Mouse (Mus musculus): ENCODE measurements at regions not wholly inside any gene's neighbourhood (a gene's known extent, or its start where the extent isn't known, plus 50 kb on each side); places are given as distances from the start of the nearest gene placed in this dataset.

DNA sequence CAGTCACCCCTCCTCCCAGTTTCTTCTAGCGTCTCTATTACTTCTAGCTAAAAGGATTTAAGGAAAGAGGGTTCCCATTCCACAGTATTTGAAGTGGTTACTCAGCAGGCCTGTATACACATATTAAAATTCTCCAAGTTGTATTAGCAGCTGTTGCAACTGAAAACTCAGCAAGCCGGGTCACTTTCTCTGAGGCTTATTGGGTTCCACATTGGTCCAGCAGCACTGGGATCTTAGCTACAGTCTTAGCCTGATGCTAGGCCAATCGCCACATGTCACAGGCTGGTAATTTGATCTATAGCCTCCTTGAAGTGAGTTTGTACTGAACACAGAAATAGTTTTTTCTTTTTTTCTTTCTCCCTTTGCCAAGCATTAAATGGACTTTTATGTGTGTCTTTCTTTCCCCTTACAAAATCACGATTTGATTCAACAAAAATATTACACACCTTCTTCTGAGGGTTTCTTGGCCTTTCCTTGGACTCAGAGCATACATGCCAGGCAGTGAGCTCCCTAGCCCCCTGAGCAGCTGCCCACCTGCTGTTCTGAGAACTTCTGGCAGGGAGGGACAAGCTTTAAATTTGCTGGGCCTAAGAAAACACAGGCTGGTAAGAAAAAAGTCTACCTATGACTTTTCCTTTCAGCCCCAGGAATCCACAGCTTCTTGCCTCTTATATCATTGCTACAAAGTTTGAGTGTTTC, 297.3 kb downstream of the Kcnrg start:
- DNase-seq = no peak

DNA sequence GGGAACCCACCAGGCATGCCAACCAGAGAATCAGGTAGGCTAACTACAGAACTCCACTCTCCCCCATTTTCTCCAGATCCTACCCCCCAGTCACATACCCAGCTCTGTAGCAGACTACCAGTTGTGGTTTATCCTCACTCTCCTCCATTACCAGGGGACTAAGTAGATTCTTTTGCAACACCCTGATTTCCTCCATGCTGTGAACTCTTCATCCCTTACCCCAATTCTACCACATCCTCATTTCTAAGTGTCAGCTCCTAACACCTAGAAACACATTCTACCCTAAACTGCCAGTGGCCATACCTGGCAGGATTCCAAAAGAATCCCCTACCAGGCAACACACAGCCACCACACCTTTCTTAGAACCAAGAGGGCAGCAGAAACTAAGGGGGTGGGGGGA, 310.9 kb downstream of the Kcnrg start:
- no peak for DNase-seq

DNA sequence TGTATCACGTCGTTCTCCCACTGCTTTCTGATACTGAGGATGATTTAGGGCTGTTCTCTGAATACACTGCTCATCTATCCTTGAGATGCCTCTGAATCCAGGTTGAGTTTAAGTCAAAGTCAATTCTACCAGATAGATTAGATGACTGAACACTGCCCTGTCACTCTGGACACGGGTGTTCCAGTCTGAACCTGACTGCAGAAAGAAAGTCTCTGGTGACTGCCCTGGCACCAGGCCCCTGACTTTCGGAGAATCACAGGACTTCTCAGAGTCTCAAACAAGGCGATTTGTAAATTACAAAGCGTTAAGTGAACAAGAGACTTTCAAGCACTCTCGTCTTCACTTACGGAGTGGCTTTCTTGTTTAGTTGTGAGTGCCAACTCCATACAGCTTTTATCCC, 324.6 kb downstream of the Kcnrg start:
- DNase-seq = no peak

DNA sequence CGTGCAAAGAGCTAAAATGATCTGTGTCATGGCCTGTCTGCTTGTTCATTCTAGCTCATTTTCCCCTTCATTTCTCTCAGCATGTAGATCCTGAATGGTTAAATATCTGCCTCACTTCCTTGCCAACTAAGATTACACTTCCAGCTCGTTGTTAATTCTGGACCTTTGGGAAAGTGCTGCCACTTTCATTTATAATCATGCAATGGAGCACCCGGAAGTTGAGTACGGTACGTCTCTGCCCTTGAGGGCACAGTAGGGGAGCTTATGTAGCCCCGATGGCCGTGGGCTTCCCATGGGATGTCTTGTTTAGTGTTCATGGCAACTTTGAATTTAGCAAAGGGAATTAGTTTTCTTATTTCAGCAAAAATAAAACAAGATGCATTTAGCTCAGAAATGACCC, 334.4 kb downstream of the Kcnrg start:
- no peak for DNase-seq

DNA sequence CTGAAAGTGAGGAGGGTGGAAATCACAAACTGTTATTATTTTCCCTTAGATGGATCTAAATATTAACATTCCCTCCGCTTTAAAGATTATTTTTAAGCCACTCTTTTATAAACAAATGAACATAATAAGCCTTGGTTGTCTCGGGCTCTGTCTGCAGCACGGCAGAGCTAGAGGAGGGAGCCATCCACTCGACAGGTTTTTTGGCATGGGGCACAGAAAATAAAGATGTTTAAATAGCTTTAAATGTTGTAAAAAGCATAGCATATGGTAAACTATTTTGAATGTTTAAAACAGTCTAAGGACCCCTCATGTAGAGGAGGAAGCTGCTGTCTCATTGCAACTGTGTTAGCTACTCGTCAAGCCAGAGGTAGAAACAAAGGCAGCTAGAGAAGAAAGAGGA, 338.4 kb downstream of the Kcnrg start:
- DNase-seq = no peak

- DNase-seq = no peak
These were observed 342.2 kb downstream of the Kcnrg start for GRCm38 (mm10) chr14:61949446-61949845.

- DNase-seq = no peak
These were observed 342.4 kb upstream of the Rnaseh2b start for GRCm38 (mm10) chr14:61950004-61950403.

DNA sequence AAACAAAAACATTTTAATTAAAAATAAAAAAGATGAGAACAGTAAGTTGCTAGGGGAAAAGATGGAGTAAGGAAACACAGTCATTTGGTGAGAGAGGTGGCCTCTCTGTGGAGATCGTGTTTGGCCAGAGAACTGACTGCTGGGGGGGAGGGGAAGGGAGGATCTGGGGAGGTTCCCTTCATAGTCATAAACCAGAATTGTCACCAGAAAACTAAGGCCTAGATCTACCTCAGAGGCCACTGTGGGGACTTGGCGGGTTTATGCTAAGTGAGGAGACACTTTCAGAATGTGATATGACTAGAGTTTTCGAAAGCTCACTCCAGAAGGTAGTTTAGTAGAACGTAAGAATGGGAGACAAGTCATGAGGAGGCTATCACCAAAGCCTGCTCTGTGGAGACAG, 339.4 kb upstream of the Rnaseh2b start:
- no peak for DNase-seq

DNA sequence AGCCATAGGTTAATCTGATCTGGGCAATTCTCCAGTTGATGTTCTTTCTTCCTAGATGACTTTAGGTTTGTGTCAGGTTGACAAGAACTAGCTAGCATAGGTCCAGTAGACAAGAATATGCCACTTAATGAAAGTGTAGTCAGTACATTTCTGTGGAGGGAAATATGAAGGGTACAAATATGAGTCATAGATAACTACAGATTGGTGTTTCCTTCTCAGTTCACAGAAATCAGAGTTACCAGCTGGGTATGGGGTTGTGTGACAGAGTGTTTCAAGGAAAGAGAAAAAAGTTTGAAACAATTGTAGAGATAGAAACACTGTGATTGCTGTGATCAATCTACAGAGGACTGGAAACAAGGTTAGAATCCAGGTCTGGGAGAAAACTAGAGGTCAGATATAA, 337.0 kb upstream of the Rnaseh2b start:
- DNase-seq = no peak

DNA sequence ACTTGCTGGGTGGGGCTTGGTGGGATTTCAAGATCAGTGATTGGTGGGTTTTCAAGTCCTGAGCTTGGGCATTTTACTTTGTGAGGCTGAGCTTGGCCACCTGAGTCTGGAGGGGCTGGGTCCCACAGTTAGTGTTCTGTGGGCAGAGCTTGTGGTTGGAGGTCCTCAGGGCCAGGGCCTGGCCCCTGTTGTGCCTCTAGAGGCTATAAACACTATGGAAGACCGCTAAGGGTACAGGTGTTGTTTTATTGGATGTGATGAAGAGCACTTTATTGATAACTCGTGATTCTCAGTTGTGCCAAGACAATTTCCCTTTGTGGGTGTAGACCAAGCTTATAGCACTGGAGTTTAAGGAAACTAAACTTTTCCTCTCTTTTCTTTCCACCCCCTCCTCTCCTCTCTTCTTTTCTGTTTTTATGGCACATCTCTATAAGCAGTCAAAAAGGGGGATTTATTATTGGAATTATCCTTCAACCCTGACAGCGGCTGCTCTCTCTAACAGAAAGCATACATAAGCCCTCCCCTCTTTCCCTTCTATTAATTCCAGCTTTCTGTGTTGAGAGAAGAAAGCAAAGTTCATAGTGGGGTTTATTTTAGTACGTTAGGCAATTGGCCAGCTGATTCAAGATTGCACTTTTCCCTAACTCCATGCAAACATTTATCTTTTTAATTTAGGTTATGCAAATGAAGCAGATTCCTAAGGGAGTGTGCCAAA, 332.0 kb upstream of the Rnaseh2b start:
- DNase-seq = no peak

DNA sequence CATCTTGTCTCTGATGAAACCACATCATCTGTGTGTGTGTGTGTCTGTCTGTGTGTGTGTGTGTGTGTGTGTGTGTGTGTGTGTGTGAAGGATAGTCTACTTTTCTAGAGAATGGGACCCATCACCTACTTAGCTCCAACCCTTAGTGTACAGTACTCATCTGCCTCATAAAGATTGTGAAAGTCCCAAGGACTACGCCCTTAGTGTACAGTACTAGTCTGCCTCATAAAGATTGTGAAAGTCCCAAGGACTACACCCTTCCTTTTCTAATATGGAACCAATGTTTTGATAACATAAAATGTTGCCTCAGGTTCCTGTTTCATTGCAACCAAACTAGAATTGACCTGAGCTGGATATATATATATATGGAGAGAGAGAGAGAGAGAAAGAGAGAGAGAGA, 323.9 kb upstream of the Rnaseh2b start:
- DNase-seq = no peak

DNA sequence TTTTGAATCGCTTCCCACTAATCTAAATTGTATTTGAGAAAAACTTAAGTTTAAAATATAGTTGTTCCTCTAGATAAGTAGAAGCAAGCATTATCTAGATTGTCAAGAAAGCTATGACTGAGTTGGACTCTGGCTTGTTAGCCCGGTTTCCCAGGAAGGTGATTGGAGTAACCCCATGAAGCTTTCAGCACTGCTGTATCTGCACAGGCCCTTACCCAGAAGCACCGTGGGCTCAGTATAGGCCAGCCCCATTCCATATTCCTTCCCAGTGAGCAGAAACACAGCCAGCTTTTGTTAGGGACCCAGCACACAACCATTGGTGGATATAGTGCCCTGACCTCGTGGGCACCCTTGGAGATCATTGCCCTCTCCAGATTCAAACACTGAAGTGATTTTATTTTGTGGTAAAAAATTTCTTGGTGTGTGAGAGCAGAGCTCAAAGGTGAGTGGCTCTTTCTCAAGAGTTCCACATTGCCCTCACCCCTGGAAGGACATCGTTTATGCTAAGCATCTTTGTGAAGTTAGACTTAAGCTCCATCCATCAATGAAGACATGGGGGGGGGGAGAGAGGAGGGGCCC, 323.3 kb upstream of the Rnaseh2b start:
- DNase-seq = no peak

GRCm38 (mm10) chr14:61970591-61970990, 321.8 kb upstream of the Rnaseh2b start:
- no peak for DNase-seq

DNA sequence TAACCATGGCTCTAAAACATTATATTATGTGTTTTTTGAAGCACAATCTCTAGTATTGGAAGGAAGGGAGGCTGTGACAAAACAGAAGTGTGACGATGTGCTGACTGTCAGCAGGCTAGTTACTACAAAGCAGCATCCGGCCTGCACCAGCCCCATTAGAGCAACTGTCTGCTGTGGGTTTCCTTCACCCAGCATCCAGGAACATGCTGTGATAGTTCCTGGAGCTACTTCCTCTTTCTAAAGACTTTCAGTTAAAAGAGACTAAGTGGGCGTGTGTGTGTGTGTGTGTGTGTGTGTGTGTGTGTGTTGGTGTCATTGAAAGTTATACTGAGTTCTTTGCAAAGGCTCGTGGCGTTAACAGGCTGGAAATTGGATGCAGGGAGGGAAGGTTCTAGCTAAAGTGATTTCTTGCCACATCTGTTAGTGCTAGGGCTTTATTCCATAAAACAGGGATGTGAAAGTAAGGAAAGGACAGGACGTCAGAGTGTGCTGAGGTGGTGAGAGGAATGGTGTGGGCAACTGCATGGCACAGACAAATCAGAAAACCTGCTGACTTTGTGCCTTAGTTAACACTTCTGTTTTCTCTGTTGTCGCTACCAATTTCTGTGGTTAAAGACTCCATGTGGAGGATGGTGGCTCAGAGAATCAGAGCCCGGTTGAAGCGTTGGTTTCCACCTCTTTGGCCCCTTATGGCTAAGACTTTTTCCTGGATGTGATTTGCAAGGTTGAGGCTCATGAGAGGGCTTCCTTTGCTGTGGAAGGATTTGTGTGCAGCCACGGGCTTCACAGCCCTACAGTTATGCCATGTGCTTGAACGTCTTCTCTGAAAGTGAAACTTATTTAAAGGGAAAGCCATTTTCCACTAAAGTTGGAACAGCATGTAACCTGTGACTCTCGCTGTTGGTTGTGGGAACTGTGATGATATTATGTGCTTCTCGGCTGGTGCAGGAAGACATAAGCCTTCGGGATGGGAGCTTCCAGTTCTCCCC, 321.0 kb upstream of the Rnaseh2b start:
- peak; percentile 5 for DNase-seq

DNA sequence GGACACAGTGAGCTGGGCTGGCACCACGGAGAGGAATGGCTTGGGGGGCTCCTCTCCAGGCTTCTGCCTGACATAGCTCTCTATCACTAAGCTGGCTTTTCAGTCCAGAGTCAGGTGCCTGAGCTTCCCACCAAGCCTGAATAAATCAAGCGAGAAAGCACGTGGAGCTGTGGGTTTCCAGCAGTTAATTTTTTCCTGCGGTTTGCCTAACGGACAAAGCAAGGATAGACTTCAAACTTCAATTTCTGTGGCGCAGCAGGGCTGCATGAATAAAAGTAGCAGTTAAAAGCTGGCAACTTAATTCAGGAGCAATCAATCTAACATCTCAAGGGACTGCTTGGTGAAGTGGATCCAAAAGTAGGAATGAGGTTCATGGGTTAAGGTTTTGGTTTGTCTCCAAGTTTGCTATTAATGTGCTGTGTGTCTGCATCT, 317.1 kb upstream of the Rnaseh2b start:
- DNase-seq = no peak

- DNase-seq = no peak
These were observed 311.8 kb upstream of the Rnaseh2b start for GRCm38 (mm10) chr14:61980581-61980980.

GRCm38 (mm10) chr14:61985575-61985974, 306.8 kb upstream of the Rnaseh2b start:
- no peak for DNase-seq

GRCm38 (mm10) chr14:61986203-61986602, 306.2 kb upstream of the Rnaseh2b start:
- no peak for DNase-seq

DNA sequence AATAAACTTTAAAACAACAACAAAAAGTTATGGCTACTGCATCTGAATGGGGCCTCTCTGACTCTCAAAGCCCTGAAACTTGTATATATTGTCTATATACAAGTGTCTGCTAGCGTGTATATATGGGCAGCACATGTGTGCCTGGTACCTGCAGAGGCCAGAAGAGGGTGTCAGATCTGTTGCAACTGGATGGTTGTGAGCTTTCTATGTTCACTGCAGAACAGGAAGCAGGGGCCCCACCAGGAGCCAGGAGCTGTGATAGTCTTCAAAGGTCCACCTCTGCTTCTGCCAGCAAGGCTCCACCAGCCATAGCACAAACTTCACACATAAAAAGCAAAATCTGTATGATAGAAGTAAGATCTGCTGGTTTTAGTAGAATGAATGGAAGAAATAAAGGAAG, 297.1 kb upstream of the Rnaseh2b start:
- DNase-seq = no peak

- DNase-seq = no peak
These were observed 294.7 kb upstream of the Rnaseh2b start for GRCm38 (mm10) chr14:61997736-61998135.

DNA sequence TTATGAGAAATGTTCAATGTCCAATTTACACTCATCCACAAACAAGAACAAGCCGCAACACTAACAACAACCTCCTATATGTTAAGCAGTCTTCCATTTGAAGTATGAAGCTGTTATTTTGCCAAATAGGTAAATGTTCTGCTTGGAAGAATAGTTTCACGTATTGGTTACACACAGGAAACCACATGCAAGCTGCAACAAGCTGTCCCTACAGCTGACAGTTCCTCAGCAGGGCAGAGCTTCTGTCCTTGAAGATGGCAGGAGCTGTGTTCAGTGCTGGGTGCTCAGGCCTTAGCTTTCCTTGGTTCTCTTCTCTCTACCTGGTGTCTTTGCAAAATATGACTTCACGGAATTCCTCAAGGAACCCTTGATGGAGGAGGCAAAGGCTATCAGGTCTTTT, 294.1 kb upstream of the Rnaseh2b start:
- DNase-seq = no peak

DNA sequence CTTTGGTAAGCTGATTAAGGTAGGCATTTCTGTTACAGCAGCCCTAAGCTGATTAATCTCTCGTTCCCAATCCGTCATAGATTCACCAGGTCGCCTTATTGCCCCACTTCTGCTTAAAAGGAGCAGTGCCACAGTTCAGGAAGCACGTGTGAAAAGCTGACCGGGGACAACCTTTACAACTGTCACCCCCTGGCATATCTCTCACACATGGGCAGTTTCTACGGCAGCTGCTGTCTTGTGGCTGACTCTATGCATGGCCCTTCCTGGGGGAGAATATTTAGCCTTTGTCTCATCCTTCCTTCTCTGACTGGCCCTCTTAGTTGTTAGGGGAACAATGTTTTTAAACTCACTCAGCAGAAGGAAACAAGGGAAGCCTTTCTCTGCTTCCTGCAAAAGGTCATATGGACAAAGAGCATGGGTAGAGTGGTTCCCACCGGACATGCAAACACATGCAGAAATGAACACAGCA, 290.9 kb upstream of the Rnaseh2b start:
- no peak for DNase-seq

DNA sequence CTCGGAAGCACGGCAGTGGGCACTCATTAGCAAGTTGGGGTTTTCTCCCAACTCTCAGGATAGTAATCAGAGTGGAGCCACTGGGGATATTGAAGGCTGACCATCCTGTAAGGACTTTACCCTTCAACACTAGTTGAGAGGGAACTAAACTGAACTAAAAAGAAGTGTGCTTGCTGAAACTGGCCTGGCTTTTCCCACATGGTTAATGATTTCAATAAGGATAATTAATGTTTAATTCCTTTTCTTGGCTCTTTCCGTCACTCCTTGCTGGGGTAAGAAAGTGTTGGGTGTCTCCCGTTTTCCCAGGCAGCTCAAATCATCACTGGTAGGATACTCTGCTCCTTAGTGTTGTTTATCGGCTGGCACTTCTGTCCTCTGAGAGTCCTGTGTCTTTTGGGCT, 290.3 kb upstream of the Rnaseh2b start:
- no peak for DNase-seq
